Mouse (Mus musculus) B cell, adult 2 months (primary cell): ENCODE measurements around the gene Kcp.

Experiments used
- DNase-seq, 2 experiments: peaks; one replicate each; pipeline ENCODE4 v3.0.0; 2022

Gene Kcp

DNA sequence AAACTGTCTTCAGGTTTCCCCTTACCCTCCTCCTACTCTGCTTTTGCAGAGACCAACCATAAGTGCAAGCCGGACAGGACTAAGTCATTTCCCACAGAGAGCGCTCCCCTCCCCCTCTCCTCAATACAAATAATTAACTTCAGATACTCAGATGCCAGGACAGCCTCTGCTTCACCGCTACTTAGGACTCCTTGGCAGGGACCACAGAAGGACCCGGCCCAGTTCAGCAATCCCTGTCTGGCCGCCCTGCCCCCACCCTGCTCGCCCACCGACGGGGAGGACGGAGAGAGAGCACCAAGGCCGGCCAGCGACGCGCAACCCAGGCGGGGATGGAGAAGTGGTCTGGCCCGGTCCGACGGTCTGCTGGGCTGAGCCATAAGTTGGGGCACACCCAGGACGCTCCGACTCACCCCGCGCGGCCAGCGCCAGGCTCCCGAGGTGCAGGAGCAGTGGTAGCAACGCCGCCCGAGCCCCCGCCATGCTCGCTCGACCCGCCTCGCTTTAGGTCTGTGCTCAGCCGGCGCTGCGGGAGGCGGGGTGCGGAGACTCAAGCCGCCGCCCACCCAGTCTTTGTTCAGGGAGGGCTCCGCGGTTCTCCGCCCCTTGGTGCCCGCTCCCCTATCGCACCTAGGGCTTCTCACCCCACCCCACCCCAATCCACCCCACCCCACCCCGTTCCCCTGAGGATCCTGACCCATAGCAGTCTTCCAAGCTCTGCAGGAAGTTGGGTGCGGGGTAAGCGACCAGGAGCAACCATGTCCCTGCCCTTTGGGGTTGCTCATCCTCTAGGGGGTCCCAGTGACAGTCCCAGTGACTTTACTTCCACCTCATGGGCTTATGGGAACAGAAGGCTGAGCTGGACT is at the start of gene Kcp:
Gene Kcp, minus strand, starts transcription at position 506 of the 863 bp plus-strand sequence.
- peak; percentile 16 to 23 for DNase-seq

DNA sequence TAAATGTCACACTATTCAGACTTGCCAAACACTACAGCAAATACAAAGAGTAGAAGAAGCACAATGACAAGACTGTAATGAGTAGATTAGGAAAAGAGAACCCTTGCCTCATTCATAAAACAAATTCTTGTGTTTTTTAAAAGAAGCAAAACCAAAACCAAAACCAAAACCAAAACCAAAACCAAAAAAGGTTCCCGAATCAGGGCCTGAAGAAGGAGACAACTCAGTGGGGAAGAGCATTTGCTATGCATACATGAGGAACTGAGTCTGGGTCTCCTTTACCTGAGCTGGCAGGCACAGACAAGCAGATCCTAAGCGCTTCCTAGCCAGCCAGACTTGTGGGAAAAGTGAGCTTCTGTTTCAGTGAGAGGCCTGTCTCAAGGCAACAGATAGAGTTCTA is 49.4 kb upstream of the Kcp start:
- DNase-seq, result no peak

DNA sequence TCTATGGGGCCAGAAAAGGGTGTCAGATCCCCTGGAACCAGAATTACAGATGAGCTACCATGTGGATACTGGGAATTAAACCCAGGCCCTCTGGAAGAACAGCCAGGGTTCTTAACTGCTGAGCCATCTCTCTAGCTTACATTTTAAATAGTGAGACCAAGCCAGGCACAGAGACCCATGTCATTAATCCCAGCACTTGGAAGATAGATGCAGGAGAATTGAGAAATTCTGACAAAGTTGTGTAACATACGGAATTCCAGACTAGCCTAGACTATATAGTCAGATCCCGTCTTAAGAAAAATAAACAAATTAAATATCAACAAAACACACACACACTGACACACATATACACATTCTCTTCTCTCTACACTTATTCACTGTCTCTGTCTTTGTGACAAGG is 44.8 kb upstream of the Kcp start:
- no peak for DNase-seq

GRCm38 (mm10) chr6:29548086-29548485 is 40.3 kb upstream of the Kcp start:
- no peak for DNase-seq

GRCm38 (mm10) chr6:29547582-29547981 is 39.8 kb upstream of the Kcp start:
- no peak for DNase-seq

- DNase-seq, result no peak
These were observed 37.9 kb upstream of the Kcp start for GRCm38 (mm10) chr6:29545611-29546010.

DNA sequence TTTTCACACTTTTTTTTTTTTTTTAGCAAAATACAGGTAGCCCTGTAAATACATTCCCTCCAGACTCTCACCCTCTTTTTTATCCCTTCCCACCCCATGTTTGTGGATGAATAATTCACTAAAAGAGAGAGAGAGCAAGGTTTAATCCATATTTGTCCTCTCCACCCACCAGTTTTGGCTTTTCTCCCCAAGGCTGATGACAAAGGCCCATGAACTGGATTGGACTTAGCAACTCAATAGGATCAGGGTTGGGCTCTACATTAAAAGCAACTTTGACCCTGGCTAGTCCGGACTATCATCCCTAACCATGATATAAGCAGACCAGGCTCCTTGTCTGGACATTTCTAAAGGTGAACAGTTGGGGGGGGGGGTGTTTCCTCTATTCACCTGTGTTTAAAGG is 33.2 kb upstream of the Kcp start:
- no peak for DNase-seq

GRCm38 (mm10) chr6:29540223-29540622 is 32.5 kb upstream of the Kcp start:
- DNase-seq, result no peak

GRCm38 (mm10) chr6:29539502-29539901 is 31.8 kb upstream of the Kcp start:
- DNase-seq, result no peak

GRCm38 (mm10) chr6:29537221-29537620 is 29.5 kb upstream of the Kcp start:
- DNase-seq, result no peak

DNA sequence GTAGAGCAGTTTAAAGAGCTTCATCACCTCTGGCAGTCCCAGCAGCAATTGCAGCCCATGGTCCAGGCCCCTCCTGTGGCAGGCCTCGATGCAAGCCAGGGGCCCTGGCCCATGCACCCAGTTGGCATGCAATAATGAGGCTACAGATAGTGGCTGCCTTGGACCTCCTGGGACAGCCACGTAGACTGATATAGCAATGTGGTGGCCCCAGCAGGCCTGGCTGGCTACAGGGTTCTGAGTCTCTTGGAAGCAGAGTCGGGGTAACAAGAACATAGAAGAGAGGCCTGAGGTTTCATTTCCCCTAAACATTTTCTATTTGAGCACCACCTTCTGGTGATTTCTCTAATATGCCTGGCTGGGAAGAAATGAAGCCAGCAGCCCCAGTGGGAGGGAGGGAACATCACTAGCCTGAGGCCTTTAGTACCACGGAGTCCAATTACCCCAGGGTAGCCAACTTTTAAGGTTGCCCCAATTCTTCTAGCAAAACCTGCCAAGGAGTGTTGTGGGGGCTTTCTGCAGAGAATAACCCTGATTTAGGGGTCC is 29.0 kb upstream of the Kcp start:
- peak; percentile 66 to 69 for DNase-seq

- DNase-seq, result no peak
These were observed 27.6 kb upstream of the Kcp start for GRCm38 (mm10) chr6:29535316-29535715.

DNA sequence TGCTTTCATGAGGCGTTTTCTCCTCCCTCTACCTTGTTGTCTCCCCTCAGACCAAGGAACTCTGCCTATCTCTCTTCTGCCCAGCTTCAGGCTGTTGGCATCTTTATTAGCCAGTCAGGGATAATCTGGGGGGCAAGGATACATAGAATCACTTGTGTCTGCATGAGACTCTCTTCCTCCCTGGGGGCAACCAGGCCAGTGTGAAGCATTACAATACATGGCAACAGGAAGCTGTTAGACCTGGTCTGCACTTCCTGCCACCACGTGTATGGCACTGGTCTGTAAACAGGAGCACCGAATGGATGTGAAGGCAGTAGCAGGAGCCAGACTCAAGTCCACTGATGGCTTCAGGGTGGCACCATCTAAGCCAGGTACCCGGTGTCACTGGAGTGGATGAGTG is 22.3 kb upstream of the Kcp start:
- DNase-seq, result peak; percentile 50 to 56

- no peak for DNase-seq
These were observed 21.7 kb upstream of the Kcp start for GRCm38 (mm10) chr6:29529444-29529820.

- peak; percentile 82 to 84 for DNase-seq
These were observed 21.1 kb upstream of the Kcp start for GRCm38 (mm10) chr6:29528561-29529443.

GRCm38 (mm10) chr6:29528165-29528505 is 20.4 kb upstream of the Kcp start:
- peak; percentile 48 to 54 for DNase-seq

GRCm38 (mm10) chr6:29527361-29528164 is 19.8 kb upstream of the Kcp start:
- DNase-seq, result peak in 1 of 2 experiments; percentile 38

DNA sequence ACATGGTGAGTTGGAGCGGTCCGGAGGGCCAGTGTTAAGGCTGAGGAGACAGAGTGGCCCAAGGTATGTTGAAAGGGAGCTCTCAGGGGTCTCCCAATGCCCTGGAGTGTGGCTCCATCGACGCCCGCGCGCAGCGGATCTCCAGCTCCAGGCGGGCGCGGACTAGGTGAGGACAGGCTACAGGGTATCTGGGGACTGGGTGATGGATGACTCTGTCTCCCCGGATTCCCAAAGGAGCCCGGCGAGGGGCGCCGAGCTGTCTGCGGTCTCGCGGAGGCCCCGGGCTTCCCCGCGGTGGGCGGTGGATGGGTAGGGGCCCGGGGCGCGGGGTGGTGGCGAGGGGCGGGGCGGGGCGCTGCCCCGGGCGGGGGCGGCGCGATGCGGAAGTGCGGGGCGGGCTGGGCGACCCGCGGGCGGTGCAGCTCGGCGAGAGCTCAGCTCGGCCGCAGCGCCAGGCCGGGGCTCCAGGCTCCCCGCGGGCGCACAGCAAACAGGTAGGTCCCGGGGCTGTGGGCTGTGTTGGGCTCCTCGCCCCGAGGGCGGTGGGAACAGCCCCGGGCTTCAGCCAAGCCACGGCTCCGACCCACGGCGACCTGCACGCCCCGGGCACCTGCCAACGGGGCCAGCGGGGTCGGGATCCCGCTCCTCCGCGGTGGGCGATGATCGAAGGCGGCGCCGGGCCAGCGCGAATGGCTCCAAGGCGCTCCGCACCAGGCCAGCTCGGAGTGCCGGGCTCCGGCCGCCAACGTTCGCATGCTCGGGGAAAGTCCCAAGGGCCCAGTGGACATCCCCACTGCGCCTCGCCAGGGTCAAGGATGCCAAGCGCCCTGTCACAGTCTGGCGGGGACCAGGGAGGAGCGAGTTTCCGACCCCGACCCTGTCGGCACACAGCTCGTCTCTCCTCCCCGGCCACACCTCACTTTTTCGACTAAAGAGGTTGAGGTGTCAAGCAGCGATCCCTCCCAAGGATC is 18.8 kb upstream of the Kcp start, which contains the start of gene Irf5:
Gene Irf5, plus strand, starts transcription at position 345 of the 971 bp plus-strand sequence.
- DNase-seq, result peak; percentile 68 to 77

DNA sequence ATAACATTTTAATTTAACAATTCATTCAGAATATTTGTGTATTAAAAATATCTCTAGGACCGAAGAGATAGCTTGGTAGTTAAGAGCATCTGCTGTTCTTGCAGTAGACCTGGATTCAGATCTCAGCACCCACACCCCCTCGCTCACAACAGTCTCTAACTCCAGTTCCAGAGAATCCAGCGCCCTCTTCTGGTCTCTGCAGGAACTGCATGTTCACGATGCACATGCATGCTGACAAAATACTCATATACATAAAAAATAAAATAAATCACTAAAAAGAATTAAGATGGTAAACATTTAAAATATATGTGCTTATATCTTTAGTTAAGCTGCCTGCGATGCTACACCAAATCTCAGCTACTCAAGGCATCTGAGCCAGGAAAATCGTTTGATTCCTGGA is 17.5 kb upstream of the Kcp start:
- peak; percentile 80 for DNase-seq

DNA sequence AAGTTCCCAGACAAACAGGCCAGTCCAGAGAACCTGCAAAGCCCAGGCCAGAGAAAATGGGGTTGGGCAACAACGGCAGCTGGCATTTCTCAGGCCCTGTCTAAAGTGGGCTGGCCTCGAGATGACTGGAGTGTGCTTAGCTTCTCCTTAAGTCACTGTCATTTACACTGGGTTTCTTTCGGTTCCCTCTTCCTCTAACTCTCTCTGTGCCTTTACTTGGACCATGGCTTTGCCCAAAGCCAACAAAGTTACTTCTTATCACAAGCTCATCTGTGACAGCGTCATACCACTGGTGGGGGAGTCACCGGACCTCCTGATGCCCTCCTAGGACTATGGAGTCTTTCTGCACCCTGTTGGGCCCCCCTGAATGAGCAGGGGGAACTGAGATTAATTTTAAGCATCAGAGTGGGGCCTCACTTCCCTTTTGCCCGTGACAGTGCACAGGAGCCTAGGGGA is 16.3 kb upstream of the Kcp start:
- peak; percentile 82 to 88 for DNase-seq

DNA sequence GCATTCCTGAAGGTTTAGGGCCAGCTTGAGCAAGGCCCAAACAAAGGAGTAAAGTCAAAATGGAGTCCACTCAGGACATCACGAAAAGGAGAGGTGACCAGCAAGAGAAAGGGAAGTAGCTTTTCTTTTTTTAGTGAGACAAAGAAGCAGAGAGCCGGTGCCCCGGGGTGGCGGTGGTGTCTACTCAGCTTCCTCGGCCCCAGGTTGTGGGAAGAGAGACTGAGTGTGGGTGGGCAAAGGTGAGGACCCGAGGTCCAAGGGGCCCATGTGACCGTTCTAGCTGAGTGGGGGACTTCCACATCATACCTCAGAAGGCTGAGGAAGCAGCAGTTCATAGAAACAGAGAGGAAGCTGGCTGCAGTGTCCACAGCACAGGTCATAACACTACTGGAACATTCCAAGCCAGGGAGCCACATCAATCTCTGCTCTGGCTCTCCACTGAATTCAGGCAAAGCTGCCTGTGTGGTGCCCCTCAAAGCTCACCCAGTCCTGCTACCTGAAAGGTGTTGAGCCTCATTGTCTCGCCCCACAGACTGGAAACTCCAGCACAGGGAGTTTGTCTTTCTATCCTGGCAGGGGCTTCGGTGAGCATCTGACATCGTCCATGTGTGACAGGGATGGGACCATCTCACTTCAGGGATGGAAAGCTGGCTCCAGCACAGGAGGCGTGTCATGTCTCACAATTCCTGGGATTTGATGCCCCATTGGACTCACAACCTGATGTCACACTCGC is 15.7 kb upstream of the Kcp start:
- peak; percentile 56 to 63 for DNase-seq
